ENCODE assay signal across 7 mouse cellular contexts in genomic region chr10:91187349-91187748, GRCm38 (mm10). TPM values are rescaled to one million over a fixed set of nuclear protein-coding genes. Genes with fewer than 3 reads are reported as not detected.
A peak's percentile ranks its signal among the peaks of the same experiment; 100 is the strongest.
DNase-seq lines count a peak whose midpoint lies in the region; ATAC-seq and TF ChIP-seq lines count a peak whose summit lies in the region.

No protein-coding gene starts in this region.

- H3K9me3 ChIP-seq in liver, postnatal 0 days (ENCODE audit: low read length), result no peaks in the 10 kb centered on the region

- peak overlapping the region; percentile 44; the same call in 1 of the 2 replicates for H3K27ac ChIP-seq in liver, postnatal 0 days (ENCODE audit: low read depth)

- H3K4me1 ChIP-seq in liver, postnatal 0 days (ENCODE audit: insufficient read depth), result peaks cover 9% of the 10 kb centered on the region

- WGBS in liver, postnatal 0 days (ENCODE audit: insufficient replicate concordance), result 34% methylated on average over 10 of the region's 10 CpGs

- TF ChIP-seq CTCF in liver, postnatal 0 days (IDR thresholded peaks at IDR 0.05; ENCODE audit: low read depth), result no peak

- TF ChIP-seq EP300 in liver, postnatal 0 days (IDR thresholded peaks at IDR 0.05; ENCODE audit: low read depth), result no peak

- H3K9ac ChIP-seq in liver, postnatal 0 days (replicated peaks), result peak overlapping the region; percentile 72

- no peak for ATAC-seq in liver, postnatal 0 days

- peak; percentile 10 for DNase-seq in ovary, postnatal 10 days (ENCODE audit: low spot score)
- no peak for DNase-seq in ovary, postnatal 14 days (ENCODE audit: low spot score)
- peak; percentile 67 for DNase-seq in embryo, embryonic 10.5 days (ENCODE audit: low spot score)
- peak; percentile 20 for DNase-seq in heart, postnatal 4 days
- DNase-seq in liver, postnatal 0 days, result no peak
- no peak for DNase-seq in spleen, postnatal 4 days (ENCODE audit: low spot score in 2 of 2)
- no peak for DNase-seq in right cerebral cortex, adult 18-20 months

- peak overlapping the region; percentile 77 for H3K4me2 ChIP-seq in liver, postnatal 0 days (ENCODE audit: low read depth, low read length)

- H3K4me3 ChIP-seq in liver, postnatal 0 days (ENCODE audit: low read depth, low read length), result peak overlapping the region; percentile 58

- no peaks in the 10 kb centered on the region for H3K27me3 ChIP-seq in liver, postnatal 0 days (ENCODE audit: insufficient read depth, low read length)

- no peaks in the 10 kb centered on the region for H3K36me3 ChIP-seq in liver, postnatal 0 days (replicated peaks; ENCODE audit: insufficient read depth, low read length)

RNA-seq across cellular contexts. Expression of gene Tmpo, which starts 6.2 kb away (rescaled TPM):
- 100 to 1,000 TPM; 186 to 192 TPM for total RNA-seq in heart, postnatal 4 days (2021)
- polyA plus RNA-seq in liver, postnatal 0 days (2015; fragmentation: Nextera tagmentation; extraction: Ambion mirVana), result 64.1 and 69.0 TPM in 2 replicates

Comparison
In these comparisons a context has a peak if more than half of its experiments do, and no peak if none do; other contexts are left out.
1. DNase-seq: peak in ovary, postnatal 10 days (single experiment), embryo, embryonic 10.5 days (single experiment) and heart, postnatal 4 days (single experiment); none in ovary, postnatal 14 days (single experiment), liver, postnatal 0 days (single experiment), spleen, postnatal 4 days (0 of 2) and right cerebral cortex, adult 18-20 months (single experiment).